In genomic region chr2:94470738-94471499, GRCm38 (mm10) we compare ENCODE assay signal across 8 mouse cellular contexts. TPM values are rescaled to one million over a fixed set of nuclear protein-coding genes. Genes with fewer than 3 reads are reported as not detected.
DNase-seq lines count a peak whose midpoint lies in the region; ATAC-seq and TF ChIP-seq lines count a peak whose summit lies in the region.

No protein-coding gene starts in this region.

- intact Hi-C loops in gastrocnemius, postnatal 36 days (cut with DNase I), result no loop called here

- H3K36me3 ChIP-seq in kidney, embryonic 14.5 days (ENCODE audit: control insufficient read depth, insufficient read depth, low read length), result no peaks in the 10 kb centered on the region
- no peaks in the 10 kb centered on the region for H3K36me3 ChIP-seq in limb, embryonic 14.5 days (ENCODE audit: control insufficient read depth, insufficient read depth, low read length)
- H3K36me3 ChIP-seq in neural tube, embryonic 11.5 days (ENCODE audit: control insufficient read depth, insufficient read depth, low read length), result no peaks in the 10 kb centered on the region

- DNase-seq in B cell, adult 2 months, result peak; percentile 45 to 54
- peak; percentile 71 for DNase-seq in R1 (ENCODE audit: low read depth, low spot score)
- DNase-seq in cerebellum, postnatal 14 days, result peak; percentile 89
- DNase-seq in gastrocnemius, postnatal 36 days, result peak; percentile 18 to 24
- peak; percentile 81 for DNase-seq in limb, embryonic 14.5 days (ENCODE audit: low spot score)
- DNase-seq in neural tube, embryonic 11.5 days (ENCODE audit: low spot score), result peak; percentile 84
- DNase-seq in thymus, postnatal 0 days (ENCODE audit: low spot score), result peak; percentile 54

- H3K9me3 ChIP-seq in kidney, embryonic 14.5 days (ENCODE audit: control insufficient read depth, low read length), result no peaks in the 10 kb centered on the region
- H3K9me3 ChIP-seq in limb, embryonic 14.5 days (ENCODE audit: control insufficient read depth, low read length), result no peaks in the 10 kb centered on the region
- H3K9me3 ChIP-seq in neural tube, embryonic 11.5 days (ENCODE audit: control insufficient read depth, low read length), result no peaks in the 10 kb centered on the region

- ATAC-seq in kidney, embryonic 14.5 days (ENCODE audit: low FRiP score, low TSS enrichment), result peak; percentile 85
- ATAC-seq in limb, embryonic 14.5 days (ENCODE audit: low FRiP score, low read depth), result peak; percentile 66; the same call in 1 of the 2 replicates
- ATAC-seq in neural tube, embryonic 11.5 days (ENCODE audit: insufficient read depth, low FRiP score, low TSS enrichment), result peak; percentile 83

- WGBS in kidney, embryonic 14.5 days, result 28% methylated on average over 15 of the region's 15 CpGs
- 30% methylated on average over 15 of the region's 15 CpGs for WGBS in limb, embryonic 14.5 days
- WGBS in neural tube, embryonic 11.5 days, result 39% methylated on average over 15 of the region's 15 CpGs

- H3K9ac ChIP-seq in kidney, embryonic 14.5 days (ENCODE audit: low read depth, low read length), result no peak overlapping the region
- no peak overlapping the region for H3K9ac ChIP-seq in limb, embryonic 14.5 days (ENCODE audit: low read depth, low read length, severe bottlenecking)
- no peak overlapping the region for H3K9ac ChIP-seq in neural tube, embryonic 11.5 days (ENCODE audit: low read length)

- no peaks in the 10 kb centered on the region for H3K27me3 ChIP-seq in kidney, embryonic 14.5 days (ENCODE audit: control insufficient read depth, insufficient read depth, low read length)
- no peaks in the 10 kb centered on the region for H3K27me3 ChIP-seq in limb, embryonic 14.5 days (ENCODE audit: control insufficient read depth, insufficient read depth, low read length)
- no peaks in the 10 kb centered on the region for H3K27me3 ChIP-seq in neural tube, embryonic 11.5 days (ENCODE audit: control insufficient read depth, insufficient read depth, low read length)

- H3K4me3 ChIP-seq in kidney, embryonic 14.5 days (ENCODE audit: low read length), result no peak overlapping the region
- H3K4me3 ChIP-seq in limb, embryonic 14.5 days (replicated peaks; ENCODE audit: low read length), result no peak overlapping the region
- no peak overlapping the region for H3K4me3 ChIP-seq in neural tube, embryonic 11.5 days (ENCODE audit: low read depth, low read length)

- TF ChIP-seq POLR2A in limb, embryonic 14.5 days (IDR thresholded peaks at IDR 0.05; ENCODE audit: borderline replicate concordance, extremely low read depth, insufficient read depth, insufficient read length), result no peak

- no peak overlapping the region for H3K27ac ChIP-seq in kidney, embryonic 14.5 days (ENCODE audit: low read depth, low read length)
- H3K27ac ChIP-seq in limb, embryonic 14.5 days (replicated peaks; ENCODE audit: low read depth, low read length), result no peak overlapping the region
- no peak overlapping the region for H3K27ac ChIP-seq in neural tube, embryonic 11.5 days (ENCODE audit: low read depth, low read length)

- no peak overlapping the region for H3K4me2 ChIP-seq in kidney, embryonic 14.5 days (replicated peaks; ENCODE audit: low read depth, low read length)
- no peak overlapping the region for H3K4me2 ChIP-seq in limb, embryonic 14.5 days (replicated peaks; ENCODE audit: low read depth, low read length, severe bottlenecking)
- no peak overlapping the region for H3K4me2 ChIP-seq in neural tube, embryonic 11.5 days (ENCODE audit: low read depth)

- no peaks in the 10 kb centered on the region for H3K4me1 ChIP-seq in kidney, embryonic 14.5 days (ENCODE audit: control insufficient read depth, insufficient read depth, low read length)
- no peaks in the 10 kb centered on the region for H3K4me1 ChIP-seq in limb, embryonic 14.5 days (ENCODE audit: control insufficient read depth, insufficient read depth, low read length)
- no peaks in the 10 kb centered on the region for H3K4me1 ChIP-seq in neural tube, embryonic 11.5 days (ENCODE audit: control insufficient read depth, insufficient read depth, low read length)

RNA-seq across cellular contexts. Expression of gene Api5, which starts 33.0 kb away (rescaled TPM):
- 10 to 100 TPM; 15.3 to 17.4 TPM for total RNA-seq in gastrocnemius, postnatal 36 days (2021)
- polyA plus RNA-seq in kidney, embryonic 14.5 days (2014; fragmentation: Nextera tagmentation; extraction: Ambion mirVana), result 93.5 and 191 TPM in 2 replicates
- 58.6 and 59.6 TPM in 2 replicates for polyA plus RNA-seq in limb, embryonic 14.5 days (2012; rRNA removed)
- 142 and 152 TPM in 2 replicates for polyA plus RNA-seq in limb, embryonic 14.5 days (2014; fragmentation: Nextera tagmentation; extraction: Ambion mirVana)
- polyA plus RNA-seq in neural tube, embryonic 11.5 days (2014; fragmentation: Nextera tagmentation; extraction: Ambion mirVana), result 229 and 238 TPM in 2 replicates
- polyA plus RNA-seq in thymus, postnatal 0 days (2015; fragmentation: Nextera tagmentation; extraction: Ambion mirVana), result 122 and 124 TPM in 2 replicates

Comparison
In these comparisons a context has a peak if more than half of its experiments do, and no peak if none do; other contexts are left out.
1. DNase-seq: peak in every context shown above with its lines; median percentile 89 in cerebellum, postnatal 14 days; 84 in neural tube, embryonic 11.5 days; 81 in limb, embryonic 14.5 days; 71 in R1; 54 in thymus, postnatal 0 days; 50 in B cell, adult 2 months; 21 in gastrocnemius, postnatal 36 days.